Mouse (Mus musculus) MEL-GATA-1-ER (cell line): ENCODE data around the gene Dnaja2.

Experiments used
- DNase-seq: peaks from one replicate; pipeline ENCODE4 v3.0.0-alpha.2; 2012; ENCODE audit warnings: low read depth; ENCODE audit errors: extremely low read depth

The Dnaja2 gene

DNA sequence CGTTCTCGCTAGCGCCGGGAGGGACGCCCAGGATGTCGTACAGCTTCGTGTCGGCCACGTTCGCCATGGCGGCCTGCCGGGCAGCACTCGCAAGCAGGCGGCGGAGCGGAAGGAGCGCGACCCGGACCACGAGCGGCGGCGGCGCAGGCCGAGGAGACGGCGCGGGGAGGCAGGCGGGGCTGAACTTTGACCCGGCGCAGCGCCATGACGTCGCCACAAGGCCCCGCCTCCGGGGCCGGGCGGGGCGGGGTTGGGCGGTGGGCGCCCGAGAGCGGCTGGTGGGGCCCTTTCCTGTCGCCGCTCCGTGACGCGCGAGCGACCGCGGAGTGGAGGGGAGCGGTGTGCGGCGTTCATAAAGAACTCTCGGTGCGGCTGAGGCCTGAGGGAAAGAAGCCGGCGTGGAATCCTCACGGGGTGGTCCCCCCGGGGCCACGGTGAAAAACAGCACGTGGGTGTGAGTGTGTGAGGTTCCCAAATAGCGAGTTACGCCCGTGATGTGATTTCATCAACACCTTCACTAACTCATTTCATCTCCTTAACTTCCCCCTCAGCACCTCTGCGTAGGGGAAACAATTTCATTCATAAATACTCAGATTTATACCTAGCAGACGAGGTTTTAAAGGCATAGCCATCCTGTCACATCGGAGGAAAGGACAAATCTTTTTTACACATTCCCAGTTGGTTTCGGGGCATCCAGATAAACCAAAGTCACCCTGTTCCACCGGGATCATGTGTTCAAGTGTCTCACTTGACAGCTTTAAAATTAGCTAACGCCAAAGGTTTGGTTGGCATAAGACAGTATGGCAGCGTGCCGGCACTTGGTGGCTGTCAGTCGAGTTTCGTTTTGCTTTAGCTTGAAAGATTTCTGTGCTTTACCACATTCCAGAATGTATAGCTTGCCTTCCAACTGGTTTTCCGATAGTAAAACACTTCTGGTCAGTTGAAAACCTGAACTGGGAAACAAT lies at the start of gene Dnaja2:
Dnaja2 (minus strand) TSS at position 164 of the 965 bp plus-strand sequence.
- DNase-seq = peak; percentile 40

DNA sequence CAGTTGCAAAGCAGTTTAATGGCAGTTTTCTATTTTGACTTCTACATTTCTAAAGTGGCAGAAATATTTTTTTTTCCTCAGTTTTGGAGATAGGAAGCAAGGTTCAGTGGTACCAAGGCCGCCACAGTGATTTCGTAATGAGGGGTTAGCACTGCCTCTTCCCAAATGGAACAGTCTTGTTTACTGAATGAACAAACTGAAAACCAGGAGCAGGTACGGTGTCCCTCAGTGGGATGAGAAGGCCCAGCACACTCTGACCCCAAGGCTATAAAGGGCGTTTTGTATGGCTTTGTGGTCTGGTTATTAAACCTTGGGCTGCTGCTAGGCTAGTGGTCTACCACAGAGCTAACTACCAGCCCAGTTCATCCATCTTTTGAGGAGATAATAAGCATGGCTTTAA lies 49.1 kb upstream of the Dnaja2 start:
- no peak for DNase-seq

DNA sequence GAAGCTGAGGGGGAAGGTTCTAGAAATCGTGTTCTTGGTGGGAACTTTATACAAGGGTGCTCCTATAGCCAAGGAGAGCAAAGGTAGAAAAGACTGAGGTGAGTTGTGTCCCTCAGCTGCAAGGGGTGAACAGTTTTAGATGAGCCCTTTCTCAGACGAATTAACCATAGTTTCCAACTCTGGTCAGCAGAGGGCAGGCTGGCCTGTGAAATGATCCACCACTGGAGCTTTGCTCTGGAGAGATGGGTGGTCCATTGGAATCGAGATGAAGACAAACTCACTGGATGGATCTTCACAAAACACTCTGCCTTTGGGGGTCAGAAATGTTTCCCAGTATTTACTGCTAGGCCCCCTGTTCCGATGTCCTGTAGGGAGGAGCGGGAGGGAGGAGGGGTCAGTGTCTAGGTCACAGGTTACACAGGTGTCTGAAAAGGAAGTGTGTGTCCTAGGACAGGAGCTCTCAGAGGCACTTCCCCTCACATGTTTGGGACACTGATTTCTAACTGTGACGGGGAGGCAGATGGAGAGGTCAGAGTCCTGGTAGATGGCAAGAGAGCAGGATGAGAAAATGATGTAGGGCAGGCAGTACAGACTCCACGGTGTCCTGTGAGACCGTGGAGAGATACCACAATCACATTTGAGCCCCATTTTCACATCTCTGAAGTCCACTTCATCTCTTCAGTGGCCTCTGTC lies 48.2 kb upstream of the Dnaja2 start:
- DNase-seq = peak; percentile 16

- DNase-seq = peak; percentile 29
These were observed 47.6 kb upstream of the Dnaja2 start for GRCm38 (mm10) chr8:85602737-85603136.

DNA sequence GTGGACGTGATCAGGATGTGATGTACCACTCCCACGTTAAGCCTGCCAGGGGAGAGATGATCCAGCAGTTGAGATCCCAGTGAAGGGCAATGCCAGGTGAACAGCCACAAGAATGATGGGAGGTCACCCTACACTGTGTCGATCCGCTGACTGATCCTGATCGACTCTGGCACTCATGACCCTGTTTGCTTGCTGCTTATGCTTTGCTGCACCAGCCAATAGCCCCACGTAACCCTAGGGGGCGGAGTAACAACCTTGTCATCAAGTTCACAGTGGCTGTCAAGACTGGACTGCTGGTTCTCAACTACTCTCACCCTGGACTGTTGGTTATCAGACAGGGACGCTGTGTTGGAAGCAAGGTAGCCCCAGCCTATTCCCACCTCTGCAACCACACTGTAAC lies 46.6 kb upstream of the Dnaja2 start:
- DNase-seq = no peak

- DNase-seq = no peak
These were observed 42.5 kb upstream of the Dnaja2 start for GRCm38 (mm10) chr8:85597413-85598191.

- DNase-seq = no peak
These were observed 40.2 kb upstream of the Dnaja2 start for GRCm38 (mm10) chr8:85595391-85595790.

DNA sequence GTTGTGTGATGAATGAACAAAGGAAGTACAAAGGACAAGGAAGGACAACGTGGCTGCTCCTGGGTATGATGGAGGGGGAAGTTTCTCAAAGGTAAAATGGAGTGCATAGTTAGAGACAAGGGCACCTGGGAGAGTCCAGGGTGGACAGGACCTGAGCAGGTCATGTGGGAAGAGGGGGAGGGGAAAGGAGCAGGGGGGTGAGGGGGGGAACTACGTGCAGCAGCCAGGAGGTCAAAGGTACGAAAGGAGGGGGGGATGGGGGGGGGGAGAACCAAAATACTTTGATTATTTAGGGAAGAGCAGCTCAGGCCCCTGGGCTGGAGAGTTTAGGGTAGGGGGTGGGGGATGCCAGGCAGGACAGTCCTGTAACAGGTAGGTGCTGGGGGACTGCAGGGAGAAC lies 39.8 kb upstream of the Dnaja2 start:
- DNase-seq = no peak

- no peak for DNase-seq
These were observed 38.2 kb upstream of the Dnaja2 start for GRCm38 (mm10) chr8:85593324-85593723.

DNA sequence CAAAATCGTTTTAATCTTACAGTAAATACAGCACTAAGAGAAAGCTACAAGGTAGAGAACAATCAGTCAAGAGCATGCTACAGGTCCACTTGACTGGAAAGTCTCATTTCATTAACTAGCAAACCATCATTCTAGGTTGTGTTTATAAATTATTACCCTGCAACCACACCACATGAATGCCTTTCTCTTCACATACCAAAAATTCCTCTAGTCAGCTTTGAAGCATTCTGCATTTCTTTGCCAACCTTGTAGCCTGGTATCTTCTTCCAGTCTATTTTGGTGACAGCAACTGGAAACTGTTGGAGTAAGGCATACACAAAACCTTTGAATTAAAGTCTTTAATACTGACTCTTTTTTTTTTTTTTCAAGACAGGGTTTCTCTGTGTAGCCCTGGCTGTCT lies 36.4 kb upstream of the Dnaja2 start:
- DNase-seq = no peak

DNA sequence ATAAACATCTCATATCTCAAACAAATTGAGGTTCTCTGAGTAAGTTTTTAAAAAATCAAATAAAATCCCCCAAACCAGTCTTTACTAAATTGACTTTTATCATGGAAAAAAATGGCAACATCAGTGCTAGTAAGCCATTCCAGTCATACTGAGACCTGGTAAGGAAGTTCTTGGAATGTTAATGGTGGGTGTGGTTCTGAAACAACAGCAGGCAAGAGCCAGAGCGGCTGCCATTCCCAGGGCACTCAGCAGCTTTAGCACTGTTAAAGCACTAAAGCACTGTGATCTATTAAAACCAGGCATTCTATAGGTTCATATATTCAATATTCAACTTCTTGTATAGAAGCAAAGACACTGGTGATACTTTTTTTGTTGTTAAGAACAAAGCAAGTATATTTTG lies 35.1 kb upstream of the Dnaja2 start:
- DNase-seq = no peak

DNA sequence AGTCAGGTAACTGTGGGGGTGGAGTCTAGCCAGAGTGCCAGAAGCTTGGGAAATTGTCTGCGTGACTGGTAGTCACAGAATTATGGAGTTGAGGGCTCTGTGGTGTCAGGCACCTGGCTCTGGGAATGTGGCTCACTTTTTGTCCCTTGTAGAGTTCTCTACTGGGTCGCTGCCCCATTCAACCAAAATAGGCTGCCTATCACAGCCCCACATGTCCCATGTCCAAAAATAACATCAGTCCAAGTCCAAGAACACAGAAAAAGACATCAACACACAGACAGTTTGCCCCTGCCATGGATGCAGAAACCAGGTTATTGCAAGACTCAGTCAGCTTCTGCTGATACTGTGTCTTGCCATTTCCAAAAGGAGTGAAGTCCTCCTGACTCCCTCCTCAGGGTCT lies 33.5 kb upstream of the Dnaja2 start:
- DNase-seq = no peak

- DNase-seq = no peak
These were observed 22.5 kb upstream of the Dnaja2 start for GRCm38 (mm10) chr8:85577666-85578065.

- no peak for DNase-seq
These were observed 18.9 kb upstream of the Dnaja2 start for GRCm38 (mm10) chr8:85573972-85574496.

DNA sequence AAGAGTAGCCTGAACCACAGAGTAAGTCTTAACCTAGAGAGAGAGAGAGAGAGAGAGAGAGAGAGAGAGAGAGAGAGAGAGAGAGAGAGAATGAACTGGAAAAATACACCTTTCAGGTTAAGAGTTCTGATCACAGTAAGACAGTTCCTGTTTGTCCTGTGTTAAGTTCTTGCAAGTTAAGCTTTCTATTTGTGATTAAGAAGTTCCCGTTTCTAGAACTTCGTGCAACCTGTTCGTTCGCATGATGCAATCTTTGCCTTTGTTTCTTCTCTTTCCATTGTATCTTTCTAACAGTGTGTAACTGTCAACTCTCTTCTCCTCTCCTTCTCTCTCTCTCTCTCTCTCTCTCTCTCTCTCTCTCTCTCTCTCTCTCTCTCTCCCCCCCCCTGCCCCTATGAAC lies 15.3 kb upstream of the Dnaja2 start:
- DNase-seq = peak; percentile 82

DNA sequence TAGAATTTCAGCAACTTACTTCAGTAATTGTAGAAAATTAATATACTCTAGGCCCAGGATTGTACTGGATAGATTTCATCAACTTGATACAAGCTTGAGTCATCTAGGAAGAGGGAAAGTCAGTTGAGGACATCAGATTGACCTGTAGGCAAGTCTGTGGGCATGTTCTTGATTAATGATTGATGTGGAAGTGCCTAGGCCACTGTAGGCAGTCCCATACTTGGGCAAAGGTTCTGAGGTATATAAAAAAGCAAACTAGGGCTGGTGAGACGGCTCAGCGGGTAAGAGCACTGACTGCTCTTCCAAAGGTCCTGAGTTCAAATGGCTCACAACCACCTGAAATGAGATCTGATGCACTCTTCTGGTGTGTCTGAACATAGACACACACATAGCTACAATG lies 12.7 kb upstream of the Dnaja2 start:
- no peak for DNase-seq

DNA sequence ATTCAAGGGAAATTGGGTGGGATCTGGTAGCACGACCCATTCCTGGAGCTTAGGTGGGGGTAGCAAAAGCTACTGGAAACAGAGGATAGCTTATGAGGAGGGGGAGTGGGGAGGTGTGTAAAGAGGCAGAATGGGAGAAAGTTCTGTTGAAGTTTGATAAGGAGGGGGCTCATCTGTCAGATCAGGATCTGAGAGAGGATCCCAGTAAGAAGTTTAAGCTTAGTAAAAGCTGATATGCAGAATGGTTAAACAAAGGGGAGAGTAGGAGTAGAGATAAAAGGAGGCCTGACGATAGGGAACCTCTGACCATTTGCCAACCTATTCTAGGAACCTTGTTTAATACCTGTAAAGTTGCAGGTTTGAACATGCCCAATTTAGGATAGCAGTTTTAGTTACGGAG lies 10.0 kb upstream of the Dnaja2 start:
- no peak for DNase-seq

DNA sequence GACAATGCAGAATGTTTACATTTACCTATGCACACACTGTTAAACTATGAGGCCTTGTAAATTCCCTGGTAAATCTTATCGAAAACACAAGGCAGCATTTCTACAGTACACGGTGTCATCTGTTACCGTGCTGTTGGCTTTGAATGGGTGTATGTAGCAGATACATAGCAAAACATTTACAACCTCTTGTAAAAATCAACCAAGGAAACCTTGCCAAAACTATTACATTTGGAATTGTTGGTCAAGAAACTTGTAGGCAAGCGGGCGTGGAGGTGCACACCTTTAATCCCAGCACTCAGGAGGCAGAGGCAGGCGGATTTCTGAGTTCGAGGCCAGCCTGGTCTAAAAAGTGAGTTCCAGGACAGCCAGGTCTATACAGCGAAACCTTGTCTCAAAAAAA lies 8.2 kb upstream of the Dnaja2 start:
- DNase-seq = no peak

GRCm38 (mm10) chr8:85559966-85560365 lies 4.8 kb upstream of the Dnaja2 start:
- no peak for DNase-seq

- peak; percentile 76 for DNase-seq
These were observed 4.1 kb upstream of the Dnaja2 start for GRCm38 (mm10) chr8:85559201-85559600.

DNA sequence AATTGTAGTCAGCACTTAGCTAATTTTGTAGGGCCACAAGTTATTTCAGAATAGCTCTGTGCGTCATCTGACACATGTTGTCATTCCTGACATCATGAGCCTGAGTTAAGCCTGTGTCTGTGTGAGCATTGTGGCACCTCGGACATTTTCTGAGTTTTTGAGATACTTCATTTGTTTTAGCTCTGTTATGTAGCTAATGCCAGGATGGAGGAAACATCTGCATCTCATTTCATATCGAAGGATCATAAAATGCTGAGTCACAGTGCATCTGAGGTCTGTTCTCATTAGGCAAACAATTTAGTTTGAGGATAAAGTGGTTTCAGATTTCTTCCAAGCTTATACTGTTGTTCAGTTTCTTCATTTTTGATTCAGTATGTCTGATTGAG lies 2.5 kb upstream of the Dnaja2 start:
- DNase-seq = peak; percentile 54
